Mouse (Mus musculus) midbrain, embryonic 14.5 days (tissue): ENCODE results near the gene Gm12185. TPM values are rescaled to one million over a fixed set of nuclear protein-coding genes. Genes with fewer than 3 reads are reported as not detected.
"Not testable (repeated sequence)": the region's sequence is repeated elsewhere in the genome, so short reads cannot be mapped to it uniquely, and the experiment has no call there.

Experiments used
- ATAC-seq: fragments of 200-750 bp; cut with Nextera tagmentation; 2 replicates; pipeline ENCODE4 v1.8.0; 2017; ENCODE audit warnings: moderate number of reproducible peaks, moderate library complexity; ENCODE audit not compliant: low FRiP score, low TSS enrichment
- DNase-seq: peaks from one replicate; pipeline ENCODE4 v3.0.0-alpha.2; 2015
- H3K27ac ChIP-seq: fragments of 300-500 bp; sonication (generic); replicated peaks from 2 replicates; pipeline ENCODE4 v1.5.1; 2014; ENCODE audit warnings: mild to moderate bottlenecking, low read depth, low read length, moderate library complexity
- H3K27me3 ChIP-seq: fragments of 300-500 bp; sonication (generic); 2 replicates; pipeline ENCODE4 v1.6.1; 2014; ENCODE audit warnings: low read length, control low read depth, mixed read lengths; ENCODE audit not compliant: control insufficient read depth, insufficient read depth
- H3K36me3 ChIP-seq: fragments of 300-500 bp; sonication (generic); 2 replicates; pipeline ENCODE4 v1.6.1; 2014; ENCODE audit warnings: low read length, control low read depth; ENCODE audit not compliant: control insufficient read depth, insufficient read depth
- H3K4me1 ChIP-seq: fragments of 300-500 bp; sonication (generic); 2 replicates; pipeline ENCODE4 v1.6.1; 2014; ENCODE audit warnings: mild to moderate bottlenecking, antibody characterized with exemption, low read length, control low read depth; ENCODE audit not compliant: control insufficient read depth, insufficient read depth
- H3K4me2 ChIP-seq: fragments of 300-500 bp; sonication (generic); 2 replicates; pipeline ENCODE4 v1.6.1; 2014; ENCODE audit warnings: mild to moderate bottlenecking, low read length, moderate library complexity
- H3K4me3 ChIP-seq: fragments of 300-500 bp; sonication (generic); replicated peaks from 2 replicates; pipeline ENCODE4 v1.5.1; 2014; ENCODE audit warnings: low read depth, low read length
- H3K9ac ChIP-seq: fragments of 300-500 bp; sonication (generic); replicated peaks from 2 replicates; pipeline ENCODE4 v1.6.1; 2014; ENCODE audit warnings: mild to moderate bottlenecking, low read length, moderate library complexity
- H3K9me3 ChIP-seq: fragments of 300-500 bp; sonication (generic); 2 replicates; pipeline ENCODE4 v1.6.1; 2016; ENCODE audit warnings: low read length, control low read depth, mixed read lengths; ENCODE audit not compliant: control insufficient read depth
- WGBS: fragments of 180-500 bp; shearing (Covaris S2); extraction: QIAGEN DNeasy Blood & Tissue Kit; methylation state at CpG from one replicate; pipeline ENCODE4 v1.1.7; 2014; 5-methylcytosine and 5-hydroxymethylcytosine counted together
- polyA plus RNA-seq: library from polyadenylated mRNA; unstranded; fragments of >200 nt; fragmentation: Nextera tagmentation; extraction: Ambion mirVana; gene quantifications from 2 replicates; pipeline ENCODE4 v1.2.1, GENCODE M21; 2014

Gene Gm12185
- polyA plus RNA-seq, 1 experiment from 2014 or later: not detected

- H3K4me1 ChIP-seq, DNase-seq, H3K27me3 ChIP-seq, ATAC-seq, H3K9me3 ChIP-seq, H3K9ac ChIP-seq, H3K4me2 ChIP-seq, H3K36me3 ChIP-seq, H3K4me3 ChIP-seq, H3K27ac ChIP-seq: not testable (repeated sequence)
- 82% methylated on average over 6 of the region's 6 CpGs for WGBS
Observed at GRCm38 (mm10) chr11:48900654-48901566, 91.1 kb downstream of the Gm12185 start.

- no peak overlapping the region for H3K4me3 ChIP-seq
- no peak for ATAC-seq
- no peaks in the 10 kb centered on the region for H3K9me3 ChIP-seq
- no peak overlapping the region for H3K4me2 ChIP-seq
- no peaks in the 10 kb centered on the region for H3K4me1 ChIP-seq
- no peak overlapping the region for H3K9ac ChIP-seq
- 75% methylated on average over 2 of the region's 2 CpGs for WGBS
- DNase-seq: no peak
- H3K36me3 ChIP-seq: no peaks in the 10 kb centered on the region
- H3K27ac ChIP-seq: no peak overlapping the region
- no peaks in the 10 kb centered on the region for H3K27me3 ChIP-seq
Observed at GRCm38 (mm10) chr11:48898812-48899431, 93.1 kb downstream of the Gm12185 start.

GRCm38 (mm10) chr11:48876680-48877079 lies 115.3 kb downstream of the Gm12185 start:
- 95% methylated on average over 1 of the region's 1 CpGs for WGBS
- H3K27me3 ChIP-seq: no peaks in the 10 kb centered on the region
- no peaks in the 10 kb centered on the region for H3K36me3 ChIP-seq
- no peak overlapping the region for H3K9ac ChIP-seq
- no peaks in the 10 kb centered on the region for H3K4me1 ChIP-seq
- no peak for DNase-seq
- H3K27ac ChIP-seq: no peak overlapping the region
- H3K4me2 ChIP-seq: no peak overlapping the region
- no peaks in the 10 kb centered on the region for H3K9me3 ChIP-seq
- H3K4me3 ChIP-seq: no peak overlapping the region
- ATAC-seq: no peak

GRCm38 (mm10) chr11:48875343-48875837 lies 116.6 kb downstream of the Gm12185 start:
- H3K4me3 ChIP-seq, H3K27me3 ChIP-seq, H3K4me2 ChIP-seq, H3K9ac ChIP-seq, DNase-seq, H3K4me1 ChIP-seq, H3K36me3 ChIP-seq, ATAC-seq, H3K9me3 ChIP-seq, H3K27ac ChIP-seq: not testable (repeated sequence)
- 72% methylated on average over 1 of the region's 1 CpGs for WGBS

GRCm38 (mm10) chr11:48874465-48874864 lies 117.6 kb downstream of the Gm12185 start:
- no peaks in the 10 kb centered on the region for H3K4me1 ChIP-seq
- H3K9ac ChIP-seq: no peak overlapping the region
- no peak overlapping the region for H3K27ac ChIP-seq
- no peaks in the 10 kb centered on the region for H3K36me3 ChIP-seq
- H3K9me3 ChIP-seq: no peaks in the 10 kb centered on the region
- no peak for ATAC-seq
- H3K27me3 ChIP-seq: no peaks in the 10 kb centered on the region
- DNase-seq: peak; percentile 78
- 2% methylated on average over 4 of the region's 4 CpGs for WGBS
- no peak overlapping the region for H3K4me2 ChIP-seq
- no peak overlapping the region for H3K4me3 ChIP-seq

GRCm38 (mm10) chr11:48873591-48874290 lies 118.3 kb downstream of the Gm12185 start:
- Histone ChIP-seq H3K27me3 (no peaks in the 10 kb centered on the region), H3K9ac (no peak overlapping the region), H3K4me3 (no peak overlapping the region), H3K4me2 (no peak overlapping the region), H3K4me1 (no peaks in the 10 kb centered on the region), H3K27ac (no peak overlapping the region), H3K36me3 (no peaks in the 10 kb centered on the region), H3K9me3 (no peaks in the 10 kb centered on the region)
- ATAC-seq (no peak), DNase-seq (no peak)
- WGBS: 75% methylated on average over 10 of the region's 10 CpGs

GRCm38 (mm10) chr11:48872695-48873300 lies 119.2 kb downstream of the Gm12185 start:
- no peak overlapping the region for H3K4me2 ChIP-seq
- H3K36me3 ChIP-seq: no peaks in the 10 kb centered on the region
- DNase-seq: no peak
- no peak overlapping the region for H3K9ac ChIP-seq
- H3K27me3 ChIP-seq: no peaks in the 10 kb centered on the region
- ATAC-seq: no peak
- no peaks in the 10 kb centered on the region for H3K4me1 ChIP-seq
- 85% methylated on average over 7 of the region's 7 CpGs for WGBS
- H3K9me3 ChIP-seq: no peaks in the 10 kb centered on the region
- no peak overlapping the region for H3K4me3 ChIP-seq
- H3K27ac ChIP-seq: no peak overlapping the region

- peak overlapping the region; percentile 62 for H3K4me2 ChIP-seq
- no peaks in the 10 kb centered on the region for H3K4me1 ChIP-seq
- H3K27me3 ChIP-seq: no peaks in the 10 kb centered on the region
- peak overlapping the region; percentile 33 for H3K4me3 ChIP-seq
- ATAC-seq (no peak), DNase-seq (peak; percentile 20)
- H3K9me3 ChIP-seq: no peaks in the 10 kb centered on the region
- no peak overlapping the region for H3K9ac ChIP-seq
- no peaks in the 10 kb centered on the region for H3K36me3 ChIP-seq
- no peak overlapping the region for H3K27ac ChIP-seq
- 12% methylated on average over 17 of the region's 17 CpGs for WGBS
Observed at GRCm38 (mm10) chr11:48871817-48872541, 120.0 kb downstream of the Gm12185 start.
